Comparison of ENCODE assay signal across 8 mouse cellular contexts in genomic region chr10:77970481-77970880, GRCm38 (mm10). TPM values are rescaled to one million over a fixed set of nuclear protein-coding genes. Genes with fewer than 3 reads are reported as not detected.
DNase-seq lines count a peak whose midpoint lies in the region; ATAC-seq and TF ChIP-seq lines count a peak whose summit lies in the region.

TSS of gene Trpm2 (minus strand) at chr10:77970563.

- TF ChIP-seq CTCF in left cerebral cortex, adult 2 months (IDR thresholded peaks at IDR 0.05): no peak

- peaks cover 54% of the 10 kb centered on the region for H3K27me3 ChIP-seq in heart, embryonic 12.5 days (replicated peaks)
- peaks cover 62% of the 10 kb centered on the region for H3K27me3 ChIP-seq in megakaryocyte, embryonic 14.5 days (replicated peaks)

- H3K9ac ChIP-seq in heart, embryonic 12.5 days: 0 out of 2 replicates have a peak within 1 kb of the TSS, but pooled peaks have one; percentile 4

- H3K27ac ChIP-seq in left cerebral cortex, adult 2 months: peak within 1 kb of the TSS; percentile 19; the same call in 1 of the 2 replicates
- H3K27ac ChIP-seq in heart, embryonic 12.5 days (ENCODE audit: poor library complexity, severe bottlenecking): no peak within 1 kb of the TSS

- WGBS in heart, embryonic 12.5 days: 75% methylated on average over 6 of the region's 6 CpGs

- no peak for ATAC-seq in heart, embryonic 12.5 days (ENCODE audit: insufficient number of reproducible peaks, low FRiP score)
- no peak for ATAC-seq in cerebellum, adult (ENCODE audit: insufficient number of reproducible peaks, low FRiP score, low TSS enrichment)

- H3K9me3 ChIP-seq in heart, embryonic 12.5 days (replicated peaks): no peaks in the 10 kb centered on the region
- H3K9me3 ChIP-seq in megakaryocyte, embryonic 14.5 days: peaks cover 9% of the 10 kb centered on the region

- intact Hi-C loops in left cerebral cortex, adult 2 months (cut with DNase I): loop anchor here (10.0 kb wide), 1 partner anchor 346 kb away; the partner anchor contains the start of gene Ube2g2
- intact Hi-C loops in left cerebral cortex, postnatal 14 days (cut with DNase I): no loop called here

- H3K36me3 ChIP-seq in heart, embryonic 12.5 days: no peaks in the 10 kb centered on the region
- H3K36me3 ChIP-seq in megakaryocyte, embryonic 14.5 days (replicated peaks; ENCODE audit: low read length): no peaks in the 10 kb centered on the region

- peaks cover 8% of the 10 kb centered on the region for H3K4me1 ChIP-seq in heart, embryonic 12.5 days (replicated peaks)
- peaks cover 46% of the 10 kb centered on the region for H3K4me1 ChIP-seq in megakaryocyte, embryonic 14.5 days

- H3K4me3 ChIP-seq in left cerebral cortex, adult 2 months: peak within 1 kb of the TSS; percentile 42
- H3K4me3 ChIP-seq in heart, embryonic 12.5 days: peak within 1 kb of the TSS; percentile 23
- peak within 1 kb of the TSS; percentile 83 for H3K4me3 ChIP-seq in megakaryocyte, embryonic 14.5 days (replicated peaks)

- no peak for DNase-seq in left cerebral cortex, adult 2 months (ENCODE audit: extremely low spot score in 1 of 2, low spot score in 2 of 2)
- no peak for DNase-seq in left cerebral cortex, adult 9 months (ENCODE audit: low spot score in 2 of 2)
- DNase-seq in left cerebral cortex, postnatal 14 days (ENCODE audit: low spot score in 2 of 2): no peak
- DNase-seq in right cerebral cortex, postnatal 14 days: no peak
- DNase-seq in kidney, adult 11 months: no peak

- peak within 1 kb of the TSS; percentile 59 for H3K4me2 ChIP-seq in heart, embryonic 12.5 days

RNA-seq across cellular contexts. Expression of gene Trpm2, which starts in this region (rescaled TPM):
- 10 to 100 TPM; 44.7 to 50.3 TPM for total RNA-seq in left cerebral cortex, adult 2 months (2021)
- 0.19 and 0.32 TPM in 2 replicates for polyA plus RNA-seq in heart, embryonic 12.5 days (2016; fragmentation: Nextera tagmentation; extraction: Ambion mirVana)
- 10 to 100 TPM; 32.1 to 33.3 TPM for total RNA-seq in left cerebral cortex, postnatal 14 days (2021)
- polyA plus RNA-seq in megakaryocyte, embryonic 14.5 days (2012; ENCODE audit: insufficient read depth, low replicate concordance): 2.7 TPM in 1 of 2 replicates, not detected in the other

Comparison
In these comparisons a context has a peak if more than half of its experiments do, and no peak if none do; other contexts are left out.
1. H3K4me3 ChIP-seq: peak in every context shown above with its lines; median percentile 83 in megakaryocyte, embryonic 14.5 days; 42 in left cerebral cortex, adult 2 months; 23 in heart, embryonic 12.5 days.